8 mouse cellular contexts compared by ENCODE assay signal in genomic region chr8:95533584-95534387, GRCm38 (mm10). TPM values are rescaled to one million over a fixed set of nuclear protein-coding genes. Genes with fewer than 3 reads are reported as not detected.
DNase-seq lines count a peak whose midpoint lies in the region; ATAC-seq lines count a peak whose summit lies in the region.

TSS of gene Ccdc113 (plus strand) at chr8:95534085.

- H3K4me1 ChIP-seq in forebrain, embryonic 13.5 days: peaks cover 12% of the 10 kb centered on the region
- H3K4me1 ChIP-seq in lung, embryonic 15.5 days: peaks cover 5% of the 10 kb centered on the region; the same call in 1 of the 2 replicates
- peaks cover 9% of the 10 kb centered on the region for H3K4me1 ChIP-seq in neural tube, embryonic 15.5 days

- DNase-seq in Muller cell, postnatal 12 days (ENCODE audit: inconsistent ontology term): peak; percentile 83
- DNase-seq in cerebellum, adult 11 months: peak; percentile 35
- DNase-seq in layer of hippocampus, postnatal 10 days (ENCODE audit: low spot score in 2 of 2): peak; percentile 52 to 64
- peak; percentile 13 for DNase-seq in thymus, postnatal 25 days

- H3K4me2 ChIP-seq in forebrain, embryonic 13.5 days: peak within 1 kb of the TSS; percentile 81
- H3K4me2 ChIP-seq in lung, embryonic 15.5 days: peak within 1 kb of the TSS; percentile 81
- peak within 1 kb of the TSS; percentile 93 for H3K4me2 ChIP-seq in neural tube, embryonic 15.5 days

- WGBS in forebrain, embryonic 13.5 days: 7% methylated on average over 33 of the region's 33 CpGs
- WGBS in lung, embryonic 15.5 days: 6% methylated on average over 33 of the region's 33 CpGs
- WGBS in neural tube, embryonic 15.5 days: 7% methylated on average over 33 of the region's 33 CpGs

- peak within 1 kb of the TSS; percentile 60 for H3K9ac ChIP-seq in forebrain, embryonic 13.5 days
- 0 out of 2 replicates have a peak within 1 kb of the TSS, but pooled peaks have one; percentile 3 for H3K9ac ChIP-seq in lung, embryonic 15.5 days
- peak within 1 kb of the TSS; percentile 43 for H3K9ac ChIP-seq in neural tube, embryonic 15.5 days (replicated peaks)

- no peaks in the 10 kb centered on the region for H3K9me3 ChIP-seq in forebrain, embryonic 13.5 days (replicated peaks)
- H3K9me3 ChIP-seq in lung, embryonic 15.5 days: no peaks in the 10 kb centered on the region
- no peaks in the 10 kb centered on the region for H3K9me3 ChIP-seq in neural tube, embryonic 15.5 days (replicated peaks)

- H3K4me3 ChIP-seq in forebrain, embryonic 13.5 days: peak within 1 kb of the TSS; percentile 49
- peak within 1 kb of the TSS; percentile 40 for H3K4me3 ChIP-seq in lung, embryonic 15.5 days
- peak within 1 kb of the TSS; percentile 50 for H3K4me3 ChIP-seq in neural tube, embryonic 15.5 days (replicated peaks)

- H3K27me3 ChIP-seq in forebrain, embryonic 13.5 days: no peaks in the 10 kb centered on the region
- no peaks in the 10 kb centered on the region for H3K27me3 ChIP-seq in lung, embryonic 15.5 days
- H3K27me3 ChIP-seq in neural tube, embryonic 15.5 days (replicated peaks): no peaks in the 10 kb centered on the region

- H3K36me3 ChIP-seq in forebrain, embryonic 13.5 days (ENCODE audit: poor library complexity, severe bottlenecking): no peaks in the 10 kb centered on the region
- H3K36me3 ChIP-seq in lung, embryonic 15.5 days: no peaks in the 10 kb centered on the region
- no peaks in the 10 kb centered on the region for H3K36me3 ChIP-seq in neural tube, embryonic 15.5 days

- ATAC-seq in forebrain, embryonic 13.5 days: peak; percentile 91
- peak; percentile 86 to 87 for ATAC-seq in hematopoietic stem cell, adult 5-6 weeks (replicated peaks in 1 of 2; ENCODE audit: insufficient read depth in 1 of 2, low FRiP score in 2 of 2, low TSS enrichment in 1 of 2, low read depth in 1 of 2, poor library complexity in 2 of 2, severe bottlenecking in 2 of 2)
- peak; percentile 78 for ATAC-seq in lung, embryonic 15.5 days (ENCODE audit: borderline replicate concordance, extremely low read depth, low FRiP score, low TSS enrichment)
- peak; percentile 85 for ATAC-seq in neural tube, embryonic 15.5 days (ENCODE audit: low FRiP score)

- H3K27ac ChIP-seq in forebrain, embryonic 13.5 days: no peak within 1 kb of the TSS
- H3K27ac ChIP-seq in lung, embryonic 15.5 days: no peak within 1 kb of the TSS
- H3K27ac ChIP-seq in neural tube, embryonic 15.5 days (replicated peaks): no peak within 1 kb of the TSS

RNA-seq across cellular contexts. Expression of gene Ccdc113, which starts in this region (rescaled TPM):
- polyA plus RNA-seq in forebrain, embryonic 13.5 days (2015; fragmentation: Nextera tagmentation; extraction: Ambion mirVana): 1.2 and 1.6 TPM in 2 replicates
- not detected in 2 replicates for total RNA-seq in hematopoietic stem cell, adult 5-6 weeks (2017)
- total RNA-seq in layer of hippocampus, postnatal 10 days (2021): 1 to 10 TPM; 1.1 to 2.4 TPM
- 2.7 and 3.0 TPM in 2 replicates for polyA plus RNA-seq in lung, embryonic 15.5 days (2015; fragmentation: Nextera tagmentation; extraction: Ambion mirVana)
- 0.78 and 1.0 TPM in 2 replicates for polyA plus RNA-seq in neural tube, embryonic 15.5 days (2015; fragmentation: Nextera tagmentation; extraction: Ambion mirVana)

Comparison
In these comparisons a context has a peak if more than half of its experiments do, and no peak if none do; other contexts are left out.
1. Peak in ATAC-seq in hematopoietic stem cell, adult 5-6 weeks; RNA of the gene not detected or under 1 TPM.
2. DNase-seq: peak in every context shown above with its lines; median percentile 83 in Muller cell, postnatal 12 days; 58 in layer of hippocampus, postnatal 10 days; 35 in cerebellum, adult 11 months; 13 in thymus, postnatal 25 days.
3. H3K9ac ChIP-seq: peak in every context shown above with its lines; median percentile 60 in forebrain, embryonic 13.5 days; 43 in neural tube, embryonic 15.5 days; 3 in lung, embryonic 15.5 days.